Mouse (Mus musculus) hindbrain, postnatal 0 days (tissue): Measurements from ENCODE around the gene Cct3. TPM values are rescaled to one million over a fixed set of nuclear protein-coding genes. Genes with fewer than 3 reads are reported as not detected.

Source experiments
- ATAC-seq: fragments of 200-750 bp; cut with Nextera tagmentation; 2 replicates; pipeline ENCODE4 v1.8.0; 2017; ENCODE audit warnings: mild to moderate bottlenecking, moderate TSS enrichment, moderate library complexity
- DNase-seq: peaks from one replicate; pipeline ENCODE4 v3.0.0-alpha.2; 2015; ENCODE audit warnings: low spot score
- H3K27ac ChIP-seq: fragments of 300-500 bp; sonication (generic); 2 replicates; pipeline ENCODE4 v1.5.1; 2014; ENCODE audit warnings: mild to moderate bottlenecking
- H3K27me3 ChIP-seq: fragments of 300-500 bp; sonication (generic); 2 replicates; pipeline ENCODE4 v1.6.1; 2014; ENCODE audit warnings: low read length, mixed read lengths; ENCODE audit not compliant: insufficient read depth
- H3K36me3 ChIP-seq: fragments of 300-500 bp; sonication (generic); 2 replicates; pipeline ENCODE4 v1.6.1; 2014; ENCODE audit warnings: low read length, mixed read lengths; ENCODE audit not compliant: insufficient read depth
- H3K4me1 ChIP-seq: fragments of 300-500 bp; sonication (generic); 2 replicates; pipeline ENCODE4 v1.6.1; 2014; ENCODE audit warnings: antibody characterized with exemption, low read length, mixed read lengths; ENCODE audit not compliant: insufficient read depth
- H3K4me2 ChIP-seq: fragments of 300-500 bp; sonication (generic); 2 replicates; pipeline ENCODE4 v1.6.1; 2014; ENCODE audit warnings: low read depth, mild to moderate bottlenecking, low read length, moderate library complexity, mixed read lengths
- H3K4me3 ChIP-seq: fragments of 300-500 bp; sonication (generic); 2 replicates; pipeline ENCODE4 v1.5.1; 2014; ENCODE audit warnings: low read length
- H3K9ac ChIP-seq: fragments of 300-500 bp; sonication (generic); replicated peaks from 2 replicates; pipeline ENCODE4 v1.6.1; 2014; ENCODE audit warnings: mild to moderate bottlenecking, low read length, moderate library complexity, mixed read lengths
- H3K9me3 ChIP-seq: fragments of 300-500 bp; sonication (generic); 2 replicates; pipeline ENCODE4 v1.6.1; 2016; ENCODE audit warnings: low read length, mixed read lengths
- CTCF ChIP-seq: IDR thresholded peaks from 2 replicates; pipeline ENCODE4 v1.5.1; 2016; ENCODE audit warnings: antibody characterized with exemption, control low read depth, low read depth
- whole genome bisulfite sequencing: fragments of 180-500 bp; shearing (Covaris S2); extraction: QIAGEN DNeasy Blood & Tissue Kit; methylation state at CpG from one replicate; pipeline ENCODE4 v1.1.7; 2014; 5-methylcytosine and 5-hydroxymethylcytosine counted together
- polyA plus RNA-seq: library from polyadenylated mRNA; unstranded; fragments of >200 nt; fragmentation: Nextera tagmentation; extraction: Ambion mirVana; gene quantifications from 2 replicates; pipeline ENCODE4 v1.2.1, GENCODE M21; 2015
- total RNA-seq: library from RNA; depleted of rRNA; stranded (reverse); fragments of >200 nt; gene quantifications from 2 replicates; pipeline ENCODE4 v1.2.3, GENCODE M21; 2014

Cct3 gene
- total and polyA plus RNA-seq, 2 experiments from 2014 or later: 231 to 401 TPM

- ATAC-seq (peak; percentile 85), DNase-seq (peak; percentile 86)
- Histone ChIP-seq H3K4me1 (peaks cover 9% of the 10 kb centered on the region), H3K36me3 (peaks cover 35% of the 10 kb centered on the region), H3K9me3 (no peaks in the 10 kb centered on the region), H3K27me3 (no peaks in the 10 kb centered on the region), H3K9ac (peak within 1 kb of the TSS; percentile 65), H3K27ac (no peak within 1 kb of the TSS; the same call in 1 of the 2 replicates), H3K4me3 (peak within 1 kb of the TSS; percentile 81), H3K4me2 (peak within 1 kb of the TSS; percentile 85)
- TF ChIP-seq CTCF: no peak
- under 1% methylated on average over 10 of the region's 10 CpGs for WGBS
Observed at GRCm38 (mm10) chr3:88324951-88325405, 28.1 kb downstream of the Cct3 start, which contains the start of gene Glmp. Glmp (plus strand) TSS chr3:88325023.

GRCm38 (mm10) chr3:88328956-88329355 is 32.0 kb downstream of the Cct3 start:
- Histone ChIP-seq H3K4me3 (no peak overlapping the region), H3K4me1 (peaks cover 9% of the 10 kb centered on the region), H3K27me3 (no peaks in the 10 kb centered on the region), H3K9ac (no peak overlapping the region), H3K9me3 (no peaks in the 10 kb centered on the region), H3K4me2 (no peak overlapping the region), H3K36me3 (peaks cover 8% of the 10 kb centered on the region; the same call in 1 of the 2 replicates), H3K27ac (no peak overlapping the region)
- TF ChIP-seq CTCF: no peak
- DNase-seq: no peak
- no peak for ATAC-seq
- 73% methylated on average over 5 of the region's 5 CpGs for WGBS

GRCm38 (mm10) chr3:88331282-88331681 is 34.4 kb downstream of the Cct3 start:
- H3K4me3 ChIP-seq: no peak overlapping the region
- no peak overlapping the region for H3K9ac ChIP-seq

GRCm38 (mm10) chr3:88334029-88334658 is 37.2 kb downstream of the Cct3 start:
- Histone ChIP-seq H3K9ac (no peak overlapping the region), H3K27me3 (no peaks in the 10 kb centered on the region), H3K4me3 (no peak overlapping the region), H3K4me1 (peaks cover 10% of the 10 kb centered on the region; the same call in 1 of the 2 replicates), H3K9me3 (no peaks in the 10 kb centered on the region), H3K36me3 (no peaks in the 10 kb centered on the region), H3K4me2 (no peak overlapping the region), H3K27ac (no peak overlapping the region)
- ATAC-seq: no peak
- 68% methylated on average over 12 of the region's 12 CpGs for WGBS
- DNase-seq: no peak
- no peak for TF ChIP-seq CTCF

More at GRCm38 (mm10) chr3:88331282-88331681, 34.4 kb downstream of the Cct3 start:
- TF ChIP-seq CTCF: peak; percentile 56
- DNase-seq: peak; percentile 34
- 19% methylated on average over 2 of the region's 2 CpGs for WGBS
- Histone ChIP-seq H3K4me2 (no peak overlapping the region), H3K4me1 (no peaks in the 10 kb centered on the region), H3K9me3 (no peaks in the 10 kb centered on the region), H3K27me3 (no peaks in the 10 kb centered on the region), H3K36me3 (peaks cover 8% of the 10 kb centered on the region; the same call in 1 of the 2 replicates), H3K27ac (no peak overlapping the region)
- no peak for ATAC-seq

GRCm38 (mm10) chr3:88334902-88335435 is 38.1 kb downstream of the Cct3 start:
- Histone ChIP-seq H3K4me3 (peak overlapping the region; percentile 81), H3K4me2 (peak overlapping the region; percentile 77), H3K9me3 (no peaks in the 10 kb centered on the region), H3K4me1 (peaks cover 10% of the 10 kb centered on the region; the same call in 1 of the 2 replicates), H3K27me3 (no peaks in the 10 kb centered on the region), H3K27ac (no peak overlapping the region; the same call in 1 of the 2 replicates), H3K36me3 (no peaks in the 10 kb centered on the region), H3K9ac (peak overlapping the region; percentile 85)
- 31% methylated on average over 3 of the region's 3 CpGs for WGBS
- ATAC-seq (no peak), DNase-seq (no peak)
- no peak for TF ChIP-seq CTCF

- 1% methylated on average over 27 of the region's 27 CpGs for WGBS
Observed at GRCm38 (mm10) chr3:88335436-88336053, 38.6 kb downstream of the Cct3 start.

More at GRCm38 (mm10) chr3:88335436-88336053, 38.6 kb downstream of the Cct3 start:
- H3K36me3 ChIP-seq: no peaks in the 10 kb centered on the region
- H3K27me3 ChIP-seq: no peaks in the 10 kb centered on the region
- 0 out of 2 replicates have a peak, but pooled peaks have one; percentile 10 for TF ChIP-seq CTCF
- ATAC-seq (peak; percentile 69), DNase-seq (no peak)
- peak overlapping the region; percentile 81 for H3K4me3 ChIP-seq
- peak overlapping the region; percentile 77 for H3K4me2 ChIP-seq
- H3K9ac ChIP-seq: peak overlapping the region; percentile 85
- peak overlapping the region; percentile 92 for H3K27ac ChIP-seq
- H3K9me3 ChIP-seq: no peaks in the 10 kb centered on the region
- H3K4me1 ChIP-seq: peaks cover 10% of the 10 kb centered on the region; the same call in 1 of the 2 replicates
